Mouse (Mus musculus): ENCODE measurements around the gene Susd2. TPM values are rescaled to one million over a fixed set of nuclear protein-coding genes. Genes with fewer than 3 reads are reported as not detected.

The Susd2 gene
- polyA plus RNA-seq, 1 experiment, result not detected

- no peaks in the 10 kb centered on the region for H3K4me1 ChIP-seq (ENCODE audit: control insufficient read depth, insufficient read depth, low read length)
- no peak overlapping the region for H3K27ac ChIP-seq (ENCODE audit: insufficient read depth, low read depth, low read length)
- TF ChIP-seq CTCF (IDR thresholded peaks at IDR 0.05; ENCODE audit: low read depth, low read length), result no peak
- TF ChIP-seq POLR2A (IDR thresholded peaks at IDR 0.05; ENCODE audit: borderline replicate concordance, low read depth, low read length), result no peak
- H3K4me3 ChIP-seq (ENCODE audit: insufficient read depth, low read length), result no peak overlapping the region
These were observed 14.0 kb upstream of the Susd2 start for GRCm38 (mm10) chr10:75657772-75658171.

- H3K4me1 ChIP-seq (ENCODE audit: control insufficient read depth, insufficient read depth, low read length), result no peaks in the 10 kb centered on the region
- no peak overlapping the region for H3K27ac ChIP-seq (ENCODE audit: insufficient read depth, low read depth, low read length)
- TF ChIP-seq CTCF (IDR thresholded peaks at IDR 0.05; ENCODE audit: low read depth, low read length) (no peak), POLR2A (IDR thresholded peaks at IDR 0.05; ENCODE audit: borderline replicate concordance, low read depth, low read length) (no peak)
- H3K4me3 ChIP-seq (ENCODE audit: insufficient read depth, low read length), result no peak overlapping the region
These were observed 13.4 kb upstream of the Susd2 start for GRCm38 (mm10) chr10:75657165-75657564.

GRCm38 (mm10) chr10:75654053-75654452, 10.2 kb upstream of the Susd2 start:
- Histone ChIP-seq H3K4me1 (ENCODE audit: control insufficient read depth, insufficient read depth, low read length) (no peaks in the 10 kb centered on the region), H3K27ac (ENCODE audit: insufficient read depth, low read depth, low read length) (no peak overlapping the region), H3K4me3 (ENCODE audit: insufficient read depth, low read length) (no peak overlapping the region)
- TF ChIP-seq POLR2A (IDR thresholded peaks at IDR 0.05; ENCODE audit: borderline replicate concordance, low read depth, low read length) (no peak), CTCF (IDR thresholded peaks at IDR 0.05; ENCODE audit: low read depth, low read length) (no peak)

- H3K27ac ChIP-seq (ENCODE audit: insufficient read depth, low read depth, low read length), result no peak overlapping the region
- TF ChIP-seq CTCF (IDR thresholded peaks at IDR 0.05; ENCODE audit: low read depth, low read length), result no peak
- no peak for TF ChIP-seq POLR2A (IDR thresholded peaks at IDR 0.05; ENCODE audit: borderline replicate concordance, low read depth, low read length)
- no peak overlapping the region for H3K4me3 ChIP-seq (ENCODE audit: insufficient read depth, low read length)
- H3K4me1 ChIP-seq (ENCODE audit: control insufficient read depth, insufficient read depth, low read length), result no peaks in the 10 kb centered on the region
These were observed 7.7 kb upstream of the Susd2 start for GRCm38 (mm10) chr10:75651381-75652068.

GRCm38 (mm10) chr10:75650306-75650902, 6.6 kb upstream of the Susd2 start:
- Histone ChIP-seq H3K27ac (ENCODE audit: insufficient read depth, low read depth, low read length) (no peak overlapping the region), H3K4me1 (ENCODE audit: control insufficient read depth, insufficient read depth, low read length) (no peaks in the 10 kb centered on the region), H3K4me3 (ENCODE audit: insufficient read depth, low read length) (no peak overlapping the region)
- TF ChIP-seq POLR2A (IDR thresholded peaks at IDR 0.05; ENCODE audit: borderline replicate concordance, low read depth, low read length), result no peak
- TF ChIP-seq CTCF (IDR thresholded peaks at IDR 0.05; ENCODE audit: low read depth, low read length), result no peak

- TF ChIP-seq POLR2A (IDR thresholded peaks at IDR 0.05; ENCODE audit: borderline replicate concordance, low read depth, low read length) (no peak), CTCF (IDR thresholded peaks at IDR 0.05; ENCODE audit: low read depth, low read length) (no peak)
- Histone ChIP-seq H3K4me3 (ENCODE audit: insufficient read depth, low read length) (no peak overlapping the region), H3K27ac (ENCODE audit: insufficient read depth, low read depth, low read length) (no peak overlapping the region), H3K4me1 (ENCODE audit: control insufficient read depth, insufficient read depth, low read length) (no peaks in the 10 kb centered on the region)
These were observed 5.7 kb upstream of the Susd2 start for GRCm38 (mm10) chr10:75649406-75649995.

GRCm38 (mm10) chr10:75649001-75649400, 5.2 kb upstream of the Susd2 start:
- Histone ChIP-seq H3K27ac (ENCODE audit: insufficient read depth, low read depth, low read length) (no peak overlapping the region), H3K4me3 (ENCODE audit: insufficient read depth, low read length) (no peak overlapping the region), H3K4me1 (ENCODE audit: control insufficient read depth, insufficient read depth, low read length) (no peaks in the 10 kb centered on the region)
- no peak for TF ChIP-seq POLR2A (IDR thresholded peaks at IDR 0.05; ENCODE audit: borderline replicate concordance, low read depth, low read length)
- TF ChIP-seq CTCF (IDR thresholded peaks at IDR 0.05; ENCODE audit: low read depth, low read length), result no peak

GRCm38 (mm10) chr10:75648091-75648490, 4.3 kb upstream of the Susd2 start:
- no peak for TF ChIP-seq CTCF (IDR thresholded peaks at IDR 0.05; ENCODE audit: low read depth, low read length)
- TF ChIP-seq POLR2A (IDR thresholded peaks at IDR 0.05; ENCODE audit: borderline replicate concordance, low read depth, low read length), result no peak
- Histone ChIP-seq H3K4me1 (ENCODE audit: control insufficient read depth, insufficient read depth, low read length) (no peaks in the 10 kb centered on the region), H3K4me3 (ENCODE audit: insufficient read depth, low read length) (no peak overlapping the region), H3K27ac (ENCODE audit: insufficient read depth, low read depth, low read length) (no peak overlapping the region)

- Histone ChIP-seq H3K4me3 (ENCODE audit: insufficient read depth, low read length) (no peak overlapping the region), H3K4me1 (ENCODE audit: control insufficient read depth, insufficient read depth, low read length) (no peaks in the 10 kb centered on the region), H3K27ac (ENCODE audit: insufficient read depth, low read depth, low read length) (no peak overlapping the region)
- TF ChIP-seq POLR2A (IDR thresholded peaks at IDR 0.05; ENCODE audit: borderline replicate concordance, low read depth, low read length), result no peak
- TF ChIP-seq CTCF (IDR thresholded peaks at IDR 0.05; ENCODE audit: low read depth, low read length), result no peak
These were observed 3.6 kb upstream of the Susd2 start for GRCm38 (mm10) chr10:75647362-75647761.

GRCm38 (mm10) chr10:75646406-75646805, 2.6 kb upstream of the Susd2 start:
- Histone ChIP-seq H3K27ac (ENCODE audit: insufficient read depth, low read depth, low read length) (no peak overlapping the region), H3K4me1 (ENCODE audit: control insufficient read depth, insufficient read depth, low read length) (no peaks in the 10 kb centered on the region), H3K4me3 (ENCODE audit: insufficient read depth, low read length) (no peak overlapping the region)
- TF ChIP-seq CTCF (IDR thresholded peaks at IDR 0.05; ENCODE audit: low read depth, low read length) (no peak), POLR2A (IDR thresholded peaks at IDR 0.05; ENCODE audit: borderline replicate concordance, low read depth, low read length) (no peak)
